Mouse (Mus musculus): Measurements from ENCODE around the gene Gm47791.

GRCm38 (mm10) chr1:82820179-82820578, 49.1 kb upstream of the Gm47791 start:
- no peak for TF ChIP-seq GATA1 (IDR thresholded peaks at IDR 0.05; ENCODE audit: borderline replicate concordance, low read length)
- no peak for TF ChIP-seq FLI1 (IDR thresholded peaks at IDR 0.05; ENCODE audit: low read length)
